Mouse (Mus musculus) cortical plate, adult 2 months (tissue): ENCODE results near the gene Hist1h4d.

Source experiments
- CTCF ChIP-seq: fragments of 200-500 bp; IDR thresholded peaks from 2 replicates; pipeline ENCODE4 v1.5.1; 2011; ENCODE audit warnings: mild to moderate bottlenecking, control low read depth, low read length; ENCODE audit not compliant: insufficient read depth; ENCODE audit errors: extremely low read depth
- POLR2A ChIP-seq: fragments of 200-500 bp; IDR thresholded peaks from 2 replicates; pipeline ENCODE4 v1.6.1; 2011; ENCODE audit warnings: mild to moderate bottlenecking, low read length, control low read depth; ENCODE audit not compliant: insufficient read depth; ENCODE audit errors: extremely low read depth

DNA sequence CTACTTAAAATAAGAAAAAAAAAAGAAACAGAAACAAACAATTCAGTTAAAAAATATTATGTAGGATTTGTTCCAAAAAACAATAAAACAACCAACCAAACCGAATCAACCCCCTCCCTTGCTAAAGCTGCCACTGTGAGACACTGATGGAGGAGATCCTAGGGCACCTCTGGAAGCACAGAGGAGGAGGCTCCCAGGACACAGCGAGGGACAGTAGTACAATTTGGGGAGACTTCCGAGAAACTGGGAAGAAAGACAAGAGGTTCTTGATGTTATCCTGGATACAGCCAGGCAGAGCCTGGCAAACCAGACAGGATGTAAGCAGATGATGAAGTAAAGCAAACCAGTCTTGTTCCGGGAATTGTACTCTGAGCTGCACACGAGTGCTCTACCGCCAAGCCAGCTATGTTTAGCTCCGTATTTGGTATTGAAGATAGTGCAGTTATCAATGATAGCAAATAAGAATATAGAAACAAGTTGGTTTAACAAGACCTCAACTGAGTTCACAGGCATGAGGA lies 21.8 kb downstream of the Hist1h4d start:
- TF ChIP-seq POLR2A: no peak
- TF ChIP-seq CTCF: no peak
